Mouse (Mus musculus): ENCODE results near the gene Eftud2.

Eftud2 gene

GRCm38 (mm10) chr11:102818121-102819020 is 62.4 kb downstream of the Eftud2 start:
- no peak for DNase-seq

- DNase-seq, result no peak
These were observed 65.9 kb downstream of the Eftud2 start for GRCm38 (mm10) chr11:102814881-102815280.

- no peak for DNase-seq
These were observed 69.9 kb downstream of the Eftud2 start for GRCm38 (mm10) chr11:102810721-102811485.

- DNase-seq, result no peak
These were observed 72.5 kb downstream of the Eftud2 start for GRCm38 (mm10) chr11:102808246-102808645.

- DNase-seq, result no peak
These were observed 77.3 kb downstream of the Eftud2 start for GRCm38 (mm10) chr11:102803453-102803852.

- no peak for DNase-seq
These were observed 86.6 kb downstream of the Eftud2 start for GRCm38 (mm10) chr11:102794157-102794556.

- no peak for DNase-seq
These were observed 88.9 kb downstream of the Eftud2 start for GRCm38 (mm10) chr11:102791682-102792445.
